Comparison of ENCODE assay signal across 8 mouse cellular contexts in the genomic region with DNA sequence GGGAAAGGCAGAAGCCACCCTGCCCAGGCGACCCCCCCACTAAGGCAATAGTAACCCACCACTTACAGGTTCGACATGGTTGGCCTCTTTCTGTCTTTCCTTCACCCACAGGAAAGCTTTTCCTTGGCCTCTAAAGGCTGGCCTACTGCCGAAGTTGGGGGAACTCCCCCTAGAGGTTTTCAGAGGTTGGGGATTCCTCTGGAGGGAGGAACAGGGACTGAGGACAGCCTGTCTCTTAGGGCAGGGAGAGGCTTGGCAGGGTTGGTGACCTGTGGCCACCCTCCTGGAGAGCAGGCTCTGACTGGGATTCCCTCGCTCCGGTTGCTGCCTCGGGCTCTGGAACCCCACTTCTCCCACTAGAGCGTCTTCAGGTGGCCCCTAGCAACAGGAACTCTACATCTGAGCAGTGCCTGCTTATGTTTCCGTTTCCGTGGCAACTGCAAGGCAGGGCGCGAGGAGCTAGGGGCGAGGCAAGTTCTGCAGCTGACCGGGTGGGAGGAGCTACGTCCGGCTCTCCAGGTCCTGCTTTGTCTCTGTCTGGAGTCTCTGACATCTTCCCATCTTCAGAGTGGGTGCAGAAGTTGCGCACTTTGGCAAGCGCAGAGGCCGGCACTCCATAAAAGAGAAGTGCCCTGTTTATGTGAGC. TPM values are rescaled to one million over a fixed set of nuclear protein-coding genes. Genes with fewer than 3 reads are reported as not detected.
DNase-seq lines count a peak whose midpoint lies in the region; ATAC-seq and TF ChIP-seq lines count a peak whose summit lies in the region.

Gene Iqca, minus strand, starts transcription at position 303 of the 646 bp plus-strand sequence.

- peak within 1 kb of the TSS; percentile 57 for H3K4me3 ChIP-seq in gastrocnemius, adult 2 months
- 0 out of 2 replicates have a peak within 1 kb of the TSS, but pooled peaks have one; percentile 2 for H3K4me3 ChIP-seq in hindbrain, embryonic 14.5 days (replicated peaks; ENCODE audit: low read length)

- 3% methylated on average over 18 of the region's 18 CpGs for WGBS in hindbrain, embryonic 14.5 days

- H3K27me3 ChIP-seq in hindbrain, embryonic 14.5 days (ENCODE audit: control insufficient read depth, insufficient read depth, low read length) = no peaks in the 10 kb centered on the region

- no peaks in the 10 kb centered on the region for H3K36me3 ChIP-seq in hindbrain, embryonic 14.5 days (replicated peaks; ENCODE audit: control insufficient read depth, insufficient read depth)

- peak; percentile 88 for DNase-seq in ES-CJ7 (ENCODE audit: low read depth, low spot score)
- DNase-seq in gastrocnemius, adult 2 months = peak; percentile 78
- DNase-seq in hindbrain, embryonic 14.5 days (ENCODE audit: low spot score) = peak; percentile 73
- DNase-seq in layer of hippocampus, postnatal 14 days (ENCODE audit: low spot score in 2 of 2) = peak; percentile 31 to 34
- peak; percentile 91 for DNase-seq in lung, postnatal 10 days
- peak; percentile 70 to 72 for DNase-seq in right cerebral cortex, adult 2 months (ENCODE audit: low spot score in 2 of 2)
- peak; percentile 78 for DNase-seq in urinary bladder, postnatal 14 days (ENCODE audit: low spot score)

- ATAC-seq in common myeloid progenitor, adult 5-6 weeks (replicated peaks; ENCODE audit: low read depth, poor library complexity, severe bottlenecking) = peak; percentile 97
- ATAC-seq in hindbrain, embryonic 14.5 days (ENCODE audit: low FRiP score) = peak; percentile 91

- H3K9me3 ChIP-seq in hindbrain, embryonic 14.5 days (ENCODE audit: control insufficient read depth, low read length) = no peaks in the 10 kb centered on the region

- no peak for TF ChIP-seq CTCF in gastrocnemius, adult 2 months (IDR thresholded peaks at IDR 0.05)

- H3K4me1 ChIP-seq in hindbrain, embryonic 14.5 days (replicated peaks; ENCODE audit: control insufficient read depth, insufficient read depth, low read length) = peaks cover 14% of the 10 kb centered on the region; the same call in 1 of the 2 replicates

- H3K27ac ChIP-seq in gastrocnemius, adult 2 months = no peak within 1 kb of the TSS
- H3K27ac ChIP-seq in hindbrain, embryonic 14.5 days = no peak within 1 kb of the TSS

- H3K9ac ChIP-seq in hindbrain, embryonic 14.5 days = no peak within 1 kb of the TSS; the same call in 1 of the 2 replicates

- peak within 1 kb of the TSS; percentile 41 for H3K4me2 ChIP-seq in hindbrain, embryonic 14.5 days (replicated peaks)

- intact Hi-C loops in gastrocnemius, adult 2 months (cut with DNase I) = no loop called here

RNA-seq across cellular contexts. Expression of gene Iqca, which starts in this region (rescaled TPM):
- total RNA-seq in common myeloid progenitor, adult 5-6 weeks (2017) = not detected in 2 replicates
- total RNA-seq in gastrocnemius, adult 2 months (2021) = not detected
- polyA plus RNA-seq in hindbrain, embryonic 14.5 days (2014; fragmentation: Nextera tagmentation; extraction: Ambion mirVana) = 0.86 and 1.8 TPM in 2 replicates
- 1 to 10 TPM; 1.0 to 1.2 TPM for total RNA-seq in layer of hippocampus, postnatal 14 days (2021)

Comparison
In these comparisons a context has a peak if more than half of its experiments do, and no peak if none do; other contexts are left out.
1. Peak in ATAC-seq in common myeloid progenitor, adult 5-6 weeks; RNA of the gene not detected or under 1 TPM.
2. Peak in DNase-seq and H3K4me3 ChIP-seq in gastrocnemius, adult 2 months; RNA of the gene not detected or under 1 TPM.
3. DNase-seq: peak in every context shown above with its lines; median percentile 91 in lung, postnatal 10 days; 88 in ES-CJ7; 78 in gastrocnemius, adult 2 months; 78 in urinary bladder, postnatal 14 days; 73 in hindbrain, embryonic 14.5 days; 71 in right cerebral cortex, adult 2 months; 32 in layer of hippocampus, postnatal 14 days.